Mouse (Mus musculus): ENCODE results near the gene Olfr1008. TPM values are rescaled to one million over a fixed set of nuclear protein-coding genes. Genes with fewer than 3 reads are reported as not detected.

Olfr1008 gene
- not detected for polyA plus RNA-seq (2017; shearing (Covaris generic))

GRCm38 (mm10) chr2:85689131-85689530 lies at the start of gene Olfr1008:
Gene Olfr1008 (plus strand): TSS chr2:85689431.

GRCm38 (mm10) chr2:85650604-85651003 lies 38.6 kb upstream of the Olfr1008 start, which contains the start of gene Olfr1002:
Gene Olfr1002 (minus strand): TSS chr2:85650704.

GRCm38 (mm10) chr2:85664355-85664754 lies 24.9 kb upstream of the Olfr1008 start, which contains the start of gene Olfr154:
Gene Olfr154 (minus strand): TSS chr2:85664455.

GRCm38 (mm10) chr2:85678667-85679066 lies 10.6 kb upstream of the Olfr1008 start, which contains the start of gene Olfr1006:
Gene Olfr1006 (minus strand): TSS chr2:85678767.

GRCm38 (mm10) chr2:85715119-85715518 lies 25.9 kb downstream of the Olfr1008 start, which contains the start of gene Olfr1009:
Gene Olfr1009 (plus strand): TSS chr2:85715419.

Other genes with a start within 250 kb of the Olfr1008 start
- not detected for gene Olfr995, start 245.8 kb upstream of the Olfr1008 start, polyA plus RNA-seq (2017; shearing (Covaris generic))
- gene 4833423E24Rik, start 170.4 kb upstream of the Olfr1008 start, polyA plus RNA-seq (2017; shearing (Covaris generic)) = not detected
- not detected for gene Olfr996, start 110.2 kb upstream of the Olfr1008 start, polyA plus RNA-seq (2017; shearing (Covaris generic))
- not detected for gene Olfr998, start 100.5 kb upstream of the Olfr1008 start, polyA plus RNA-seq (2017; shearing (Covaris generic))
- gene Olfr1000, start 77.5 kb upstream of the Olfr1008 start, polyA plus RNA-seq (2017; shearing (Covaris generic)) = not detected
- not detected for gene Olfr1002, start 38.7 kb upstream of the Olfr1008 start, polyA plus RNA-seq (2017; shearing (Covaris generic))
- gene Olfr154, start 25.0 kb upstream of the Olfr1008 start, polyA plus RNA-seq (2017; shearing (Covaris generic)) = not detected
- not detected for gene Olfr1006, start 10.7 kb upstream of the Olfr1008 start, polyA plus RNA-seq (2017; shearing (Covaris generic))
- not detected for gene Olfr1009, start 26.0 kb downstream of the Olfr1008 start, polyA plus RNA-seq (2017; shearing (Covaris generic))
- gene Olfr1012, start 73.3 kb downstream of the Olfr1008 start, polyA plus RNA-seq (2017; shearing (Covaris generic)) = not detected
- gene Olfr1013, start 77.7 kb downstream of the Olfr1008 start, polyA plus RNA-seq (2017; shearing (Covaris generic)) = not detected
- gene Olfr1014, start 83.3 kb downstream of the Olfr1008 start, polyA plus RNA-seq (2017; shearing (Covaris generic)) = not detected
- not detected for gene Olfr1015, start 92.6 kb downstream of the Olfr1008 start, polyA plus RNA-seq (2017; shearing (Covaris generic))
- not detected for gene Olfr1016, start 113.1 kb downstream of the Olfr1008 start, polyA plus RNA-seq (2017; shearing (Covaris generic))
- not detected for gene Olfr1018, start 129.0 kb downstream of the Olfr1008 start, polyA plus RNA-seq (2017; shearing (Covaris generic))
- not detected for gene Olfr1019, start 156.1 kb downstream of the Olfr1008 start, polyA plus RNA-seq (2017; shearing (Covaris generic))
- gene Olfr1020, start 157.6 kb downstream of the Olfr1008 start, polyA plus RNA-seq (2017; shearing (Covaris generic)) = not detected
- not detected for gene Olfr1022, start 179.2 kb downstream of the Olfr1008 start, polyA plus RNA-seq (2017; shearing (Covaris generic))
- gene Olfr1023, start 196.2 kb downstream of the Olfr1008 start, polyA plus RNA-seq (2017; shearing (Covaris generic)) = not detected
- not detected for gene Olfr1024, start 215.6 kb downstream of the Olfr1008 start, polyA plus RNA-seq (2017; shearing (Covaris generic))
- gene Olfr1025-ps1, start 225.8 kb downstream of the Olfr1008 start, polyA plus RNA-seq (2017; shearing (Covaris generic)) = not detected
- gene Olfr1026, start 232.1 kb downstream of the Olfr1008 start, polyA plus RNA-seq (2017; shearing (Covaris generic)) = not detected

All from CD4-positive, CD25-positive, alpha-beta regulatory T cell, adult 9 weeks (primary cell).